Mouse (Mus musculus) myocyte (in vitro differentiated cells): ENCODE data around the gene Exoc3l.

Source experiments
- CEBPB ChIP-seq: IDR thresholded peaks from 2 replicates; pipeline ENCODE4 v1.6.1; 2011; ENCODE audit warnings: mild to moderate bottlenecking, moderate library complexity; ENCODE audit not compliant: poor library complexity, insufficient read depth, severe bottlenecking
- E2F4 ChIP-seq: IDR thresholded peaks from one replicate; pipeline ENCODE4 v1.6.1; 2011; ENCODE audit warnings: mild to moderate bottlenecking, control low read depth, moderate library complexity; ENCODE audit not compliant: insufficient read depth
- MAX ChIP-seq: IDR thresholded peaks from one replicate; pipeline ENCODE4 v1.6.1; 2011; ENCODE audit warnings: low read depth, mild to moderate bottlenecking, control low read depth
- MYOD1 ChIP-seq, 3 experiments: IDR thresholded peaks; one replicate each; pipeline ENCODE4 v1.6.1; 2011; ENCODE audit warnings: control low read depth in 2 of 3, low read depth in 2 of 3, mild to moderate bottlenecking in 2 of 3, moderate library complexity in 1 of 3; ENCODE audit not compliant: insufficient read length in 2 of 3, control insufficient read depth in 1 of 3
- MYOG ChIP-seq, 3 experiments: IDR thresholded peaks; one replicate each; pipeline ENCODE4 v1.6.1; 2011; ENCODE audit warnings: control low read depth in 2 of 3, low read depth in 2 of 3, mild to moderate bottlenecking in 2 of 3; ENCODE audit not compliant: insufficient read length in 2 of 3, control insufficient read depth in 1 of 3, insufficient read depth in 1 of 3
- POLR2A ChIP-seq: IDR thresholded peaks from one replicate; pipeline ENCODE4 v1.6.1; 2011; ENCODE audit warnings: low read depth, mild to moderate bottlenecking, control low read depth, moderate library complexity; ENCODE audit not compliant: insufficient read length
- REST ChIP-seq: IDR thresholded peaks from one replicate; pipeline ENCODE4 v1.6.1; 2011; ENCODE audit warnings: mild to moderate bottlenecking, control low read depth, moderate library complexity; ENCODE audit not compliant: insufficient read depth, insufficient read length
- TCF12 ChIP-seq: IDR thresholded peaks from one replicate; pipeline ENCODE4 v1.6.1; 2011; ENCODE audit warnings: mild to moderate bottlenecking, control low read depth; ENCODE audit not compliant: poor library complexity, insufficient read depth, severe bottlenecking
- USF1 ChIP-seq: IDR thresholded peaks from one replicate; pipeline ENCODE4 v1.6.1; 2011; ENCODE audit warnings: low read depth, mild to moderate bottlenecking, control low read depth, moderate library complexity

DNA sequence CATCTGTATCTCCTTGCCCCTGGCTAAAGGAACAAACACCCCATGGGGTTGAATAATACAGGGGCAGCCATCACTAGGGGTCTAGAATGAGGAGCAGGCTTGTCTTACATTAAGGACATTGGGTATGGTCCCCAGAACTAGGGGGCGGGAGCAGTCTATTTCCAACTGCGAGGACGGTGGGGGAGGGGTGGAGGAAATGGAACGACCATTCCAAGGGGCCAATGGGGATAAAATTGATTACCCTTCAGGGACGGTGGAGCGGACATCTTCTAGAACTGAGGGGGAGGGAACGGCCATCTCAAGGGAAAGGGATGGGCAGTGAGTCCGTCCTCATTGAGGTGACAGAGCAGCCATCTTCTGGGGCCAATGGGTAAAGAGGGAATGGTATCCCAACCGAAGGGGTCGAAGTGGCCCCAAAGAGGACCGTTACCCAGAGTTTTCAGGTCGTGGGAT, 29.8 kb upstream of the Exoc3l start:
- TF ChIP-seq POLR2A (no peak), MYOG (IDR thresholded peaks at IDR 0.05; ENCODE audit: control insufficient read depth in 1 of 3, insufficient read depth in 1 of 3, insufficient read length in 2 of 3, low read depth in 2 of 3) (no peak), MAX (no peak), CEBPB (no peak), REST (no peak), TCF12 (no peak), MYOD1 (IDR thresholded peaks at IDR 0.05; ENCODE audit: control insufficient read depth in 1 of 3, insufficient read length in 2 of 3, low read depth in 2 of 3) (no peak), USF1 (no peak), E2F4 (no peak)
